Mouse (Mus musculus): ENCODE measurements around the gene Mast4. TPM values are rescaled to one million over a fixed set of nuclear protein-coding genes. Genes with fewer than 3 reads are reported as not detected.

The Mast4 gene
- total RNA-seq, 1 experiment from 2014 or later: 22.1 TPM

GRCm38 (mm10) chr13:102865971-102866724, 468.1 kb downstream of the Mast4 start:
- no peak for ATAC-seq (ENCODE audit: extremely low read depth, insufficient number of reproducible peaks, low FRiP score, poor library complexity, severe bottlenecking)

- ATAC-seq (ENCODE audit: extremely low read depth, insufficient number of reproducible peaks, low FRiP score, poor library complexity, severe bottlenecking): no peak
Observed at GRCm38 (mm10) chr13:102865494-102865893, 468.8 kb downstream of the Mast4 start.

GRCm38 (mm10) chr13:102864840-102865239, 469.5 kb downstream of the Mast4 start:
- ATAC-seq (ENCODE audit: extremely low read depth, insufficient number of reproducible peaks, low FRiP score, poor library complexity, severe bottlenecking): no peak

- ATAC-seq (ENCODE audit: extremely low read depth, insufficient number of reproducible peaks, low FRiP score, poor library complexity, severe bottlenecking): no peak
Observed at GRCm38 (mm10) chr13:102864079-102864478, 470.2 kb downstream of the Mast4 start.

GRCm38 (mm10) chr13:102862981-102863380, 471.3 kb downstream of the Mast4 start:
- ATAC-seq (ENCODE audit: extremely low read depth, insufficient number of reproducible peaks, low FRiP score, poor library complexity, severe bottlenecking): no peak

GRCm38 (mm10) chr13:102862397-102862796, 471.9 kb downstream of the Mast4 start:
- ATAC-seq (ENCODE audit: extremely low read depth, insufficient number of reproducible peaks, low FRiP score, poor library complexity, severe bottlenecking): no peak

- ATAC-seq (ENCODE audit: extremely low read depth, insufficient number of reproducible peaks, low FRiP score, poor library complexity, severe bottlenecking): no peak
Observed at GRCm38 (mm10) chr13:102860733-102861132, 473.6 kb downstream of the Mast4 start.

GRCm38 (mm10) chr13:102860135-102860534, 474.2 kb downstream of the Mast4 start:
- no peak for ATAC-seq (ENCODE audit: extremely low read depth, insufficient number of reproducible peaks, low FRiP score, poor library complexity, severe bottlenecking)

- ATAC-seq (ENCODE audit: extremely low read depth, insufficient number of reproducible peaks, low FRiP score, poor library complexity, severe bottlenecking): no peak
Observed at GRCm38 (mm10) chr13:102857539-102857838, 476.8 kb downstream of the Mast4 start.

- ATAC-seq (ENCODE audit: extremely low read depth, insufficient number of reproducible peaks, low FRiP score, poor library complexity, severe bottlenecking): no peak
Observed at GRCm38 (mm10) chr13:102856821-102857538, 477.3 kb downstream of the Mast4 start.

GRCm38 (mm10) chr13:102852865-102853264, 481.4 kb downstream of the Mast4 start:
- ATAC-seq (ENCODE audit: extremely low read depth, insufficient number of reproducible peaks, low FRiP score, poor library complexity, severe bottlenecking): no peak

GRCm38 (mm10) chr13:102851253-102851652, 483.0 kb downstream of the Mast4 start:
- no peak for ATAC-seq (ENCODE audit: extremely low read depth, insufficient number of reproducible peaks, low FRiP score, poor library complexity, severe bottlenecking)

GRCm38 (mm10) chr13:102850594-102850993, 483.7 kb downstream of the Mast4 start:
- ATAC-seq (ENCODE audit: extremely low read depth, insufficient number of reproducible peaks, low FRiP score, poor library complexity, severe bottlenecking): no peak

- ATAC-seq (ENCODE audit: extremely low read depth, insufficient number of reproducible peaks, low FRiP score, poor library complexity, severe bottlenecking): no peak
Observed at GRCm38 (mm10) chr13:102849068-102849467, 485.2 kb downstream of the Mast4 start.

GRCm38 (mm10) chr13:102846473-102846872, 487.8 kb downstream of the Mast4 start:
- no peak for ATAC-seq (ENCODE audit: extremely low read depth, insufficient number of reproducible peaks, low FRiP score, poor library complexity, severe bottlenecking)

GRCm38 (mm10) chr13:102842715-102843114, 491.6 kb downstream of the Mast4 start:
- no peak for ATAC-seq (ENCODE audit: extremely low read depth, insufficient number of reproducible peaks, low FRiP score, poor library complexity, severe bottlenecking)

GRCm38 (mm10) chr13:102842237-102842636, 492.1 kb downstream of the Mast4 start:
- no peak for ATAC-seq (ENCODE audit: extremely low read depth, insufficient number of reproducible peaks, low FRiP score, poor library complexity, severe bottlenecking)

- ATAC-seq (ENCODE audit: extremely low read depth, insufficient number of reproducible peaks, low FRiP score, poor library complexity, severe bottlenecking): no peak
Observed at GRCm38 (mm10) chr13:102839741-102840482, 494.4 kb downstream of the Mast4 start.

- ATAC-seq (ENCODE audit: extremely low read depth, insufficient number of reproducible peaks, low FRiP score, poor library complexity, severe bottlenecking): no peak
Observed at GRCm38 (mm10) chr13:102837427-102837826, 496.9 kb downstream of the Mast4 start.

GRCm38 (mm10) chr13:102835336-102835735, 499.0 kb downstream of the Mast4 start:
- ATAC-seq (ENCODE audit: extremely low read depth, insufficient number of reproducible peaks, low FRiP score, poor library complexity, severe bottlenecking): no peak
